Mouse (Mus musculus) liver, embryonic 14.5 days (tissue): Measurements from ENCODE around the gene Lsamp. TPM values are rescaled to one million over a fixed set of nuclear protein-coding genes. Genes with fewer than 3 reads are reported as not detected.

ENCODE experiments used
- ATAC-seq: fragments of 200-750 bp; cut with Nextera tagmentation; 2 replicates; pipeline ENCODE4 v1.8.0; 2017; ENCODE audit warnings: moderate number of reproducible peaks, mild to moderate bottlenecking, moderate library complexity; ENCODE audit not compliant: insufficient read depth
- DNase-seq, 3 experiments: peaks; one replicate each; pipeline ENCODE4 v3.0.0-alpha.2; 2012 to 2013; ENCODE audit warnings: low read depth in 3 of 3, low spot score in 3 of 3
- H3K27ac ChIP-seq: fragments of 300-500 bp; sonication (generic); 2 replicates; pipeline ENCODE4 v1.5.1; 2014; ENCODE audit warnings: moderate library complexity, mild to moderate bottlenecking, control low read depth, inconsistent platforms
- H3K27me3 ChIP-seq: fragments of 300-500 bp; sonication (generic); 2 replicates; pipeline ENCODE4 v1.6.1; 2014; ENCODE audit warnings: mild to moderate bottlenecking, low read length, moderate library complexity; ENCODE audit not compliant: control insufficient read depth, insufficient read depth
- H3K36me3 ChIP-seq: fragments of 300-500 bp; sonication (generic); replicated peaks from 2 replicates; pipeline ENCODE4 v1.6.1; 2014; ENCODE audit warnings: low read depth; ENCODE audit not compliant: control insufficient read depth, insufficient read depth
- H3K4me1 ChIP-seq, 2 experiments: fragments of 200-500 bp in 1 of 2; fragments of 300-500 bp in 1 of 2; sonication (generic) in 1 of 2; replicated peaks; 2 replicates each; pipeline ENCODE4 v1.6.1; 2012 to 2014; ENCODE audit warnings: antibody characterized with exemption in 1 of 2, inconsistent platforms in 1 of 2, low read length in 1 of 2; ENCODE audit not compliant: control insufficient read depth in 2 of 2, insufficient read depth in 2 of 2
- H3K4me2 ChIP-seq: fragments of 300-500 bp; sonication (generic); 2 replicates; pipeline ENCODE4 v1.6.1; 2014; ENCODE audit warnings: low read depth, mild to moderate bottlenecking, control low read depth, moderate library complexity
- H3K4me3 ChIP-seq, 2 experiments: fragments of 200-500 bp in 1 of 2; fragments of 300-500 bp in 1 of 2; sonication (generic) in 1 of 2; 2 replicates each; pipeline ENCODE4 v1.5.1; 2012 to 2014; ENCODE audit warnings: low read depth in 2 of 2, low read length in 2 of 2, mild to moderate bottlenecking in 2 of 2, control low read depth in 1 of 2, inconsistent platforms in 1 of 2, moderate library complexity in 1 of 2; ENCODE audit not compliant: insufficient read depth in 1 of 2
- H3K9ac ChIP-seq: fragments of 300-500 bp; sonication (generic); replicated peaks from 2 replicates; pipeline ENCODE4 v1.6.1; 2014; ENCODE audit warnings: mild to moderate bottlenecking, control low read depth, moderate library complexity
- H3K9me3 ChIP-seq: fragments of 300-500 bp; sonication (generic); 2 replicates; pipeline ENCODE4 v1.6.1; 2016; ENCODE audit warnings: low read length, mixed read lengths; ENCODE audit not compliant: control insufficient read depth
- CTCF ChIP-seq: IDR thresholded peaks from 2 replicates; pipeline ENCODE4 v1.5.1; 2016; ENCODE audit warnings: antibody characterized with exemption, low read depth, control low read depth
- EP300 ChIP-seq: IDR thresholded peaks from 2 replicates; pipeline ENCODE4 v1.6.1; 2016; ENCODE audit warnings: antibody characterized with exemption, low read depth
- WGBS: fragments of 180-500 bp; shearing (Covaris S2); extraction: QIAGEN DNeasy Blood & Tissue Kit; methylation state at CpG from one replicate; pipeline ENCODE4 v1.1.7; 2014; ENCODE audit not compliant: insufficient replicate concordance; 5-methylcytosine and 5-hydroxymethylcytosine counted together
- polyA plus RNA-seq, 2 experiments: library from polyadenylated mRNA; depleted of rRNA in 1 of 2; stranded (reverse) in 1 of 2; unstranded in 1 of 2; fragments of >200 nt; fragmentation: Nextera tagmentation in 1 of 2; extraction: Ambion mirVana in 1 of 2; gene quantifications; 2 replicates each; pipeline versions ENCODE4 v1.2.1 to v1.2.3; 2012 to 2014

Gene Lsamp
- polyA plus RNA-seq, 2 experiments, result 0.03 to 0.06 TPM

DNA sequence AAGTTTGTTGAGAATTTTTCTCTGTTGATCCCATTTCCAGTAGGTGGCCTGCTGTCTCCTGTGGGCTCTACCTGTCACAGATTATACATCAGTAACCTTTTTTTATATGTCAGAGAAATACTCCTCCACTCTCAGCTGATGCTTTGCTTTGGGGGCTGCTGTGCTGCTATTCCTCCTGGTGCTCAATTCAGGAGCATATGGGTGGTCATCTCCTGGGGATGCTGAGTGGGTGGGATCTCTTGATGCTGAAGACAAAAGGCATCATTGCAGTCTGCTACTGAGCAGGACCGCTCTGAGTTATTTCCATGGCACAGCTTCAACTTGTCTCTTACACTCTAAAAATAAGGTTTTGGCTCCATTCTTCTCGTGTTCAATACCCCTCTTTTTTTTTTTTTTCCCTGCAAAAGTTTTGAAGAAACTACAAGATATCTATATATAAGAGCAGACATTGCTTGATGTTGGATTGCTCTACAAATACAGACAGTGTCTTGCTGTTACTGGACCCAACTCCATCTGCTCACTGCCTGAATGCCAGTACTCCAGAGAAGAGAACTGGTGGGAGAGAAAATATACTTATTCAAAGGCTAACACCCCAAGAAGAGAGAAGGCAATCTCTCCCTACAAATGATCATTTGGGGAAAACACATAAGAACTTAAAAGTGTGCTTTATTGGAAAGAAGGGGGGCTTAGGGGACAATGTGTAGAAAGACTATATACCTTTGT is 1690.3 kb downstream of the Lsamp start:
- H3K9me3 ChIP-seq, result no peaks in the 10 kb centered on the region
- DNase-seq (no peak), ATAC-seq (no peak)
- WGBS, result 54% methylated on average over 2 of the region's 2 CpGs
- H3K36me3 ChIP-seq, result no peaks in the 10 kb centered on the region
- H3K27ac ChIP-seq, result no peak overlapping the region
- H3K4me2 ChIP-seq, result no peak overlapping the region
- no peak overlapping the region for H3K9ac ChIP-seq
- no peaks in the 10 kb centered on the region for H3K4me1 ChIP-seq
- TF ChIP-seq CTCF (no peak), EP300 (no peak)
- no peaks in the 10 kb centered on the region for H3K27me3 ChIP-seq
- H3K4me3 ChIP-seq, result no peak overlapping the region

GRCm38 (mm10) chr16:41675774-41676173 is 1691.6 kb downstream of the Lsamp start:
- Histone ChIP-seq H3K9ac (no peak overlapping the region), H3K27ac (no peak overlapping the region), H3K27me3 (no peaks in the 10 kb centered on the region), H3K9me3 (no peaks in the 10 kb centered on the region), H3K4me1 (no peaks in the 10 kb centered on the region), H3K36me3 (no peaks in the 10 kb centered on the region), H3K4me3 (no peak overlapping the region), H3K4me2 (no peak overlapping the region)
- WGBS, result 66% methylated on average over 3 of the region's 3 CpGs
- DNase-seq (no peak), ATAC-seq (no peak)
- TF ChIP-seq CTCF (no peak), EP300 (no peak)

GRCm38 (mm10) chr16:41692435-41692834 is 1708.3 kb downstream of the Lsamp start:
- no peak for TF ChIP-seq EP300
- peak; percentile 47 for TF ChIP-seq CTCF
- ATAC-seq (no peak), DNase-seq (no peak)

DNA sequence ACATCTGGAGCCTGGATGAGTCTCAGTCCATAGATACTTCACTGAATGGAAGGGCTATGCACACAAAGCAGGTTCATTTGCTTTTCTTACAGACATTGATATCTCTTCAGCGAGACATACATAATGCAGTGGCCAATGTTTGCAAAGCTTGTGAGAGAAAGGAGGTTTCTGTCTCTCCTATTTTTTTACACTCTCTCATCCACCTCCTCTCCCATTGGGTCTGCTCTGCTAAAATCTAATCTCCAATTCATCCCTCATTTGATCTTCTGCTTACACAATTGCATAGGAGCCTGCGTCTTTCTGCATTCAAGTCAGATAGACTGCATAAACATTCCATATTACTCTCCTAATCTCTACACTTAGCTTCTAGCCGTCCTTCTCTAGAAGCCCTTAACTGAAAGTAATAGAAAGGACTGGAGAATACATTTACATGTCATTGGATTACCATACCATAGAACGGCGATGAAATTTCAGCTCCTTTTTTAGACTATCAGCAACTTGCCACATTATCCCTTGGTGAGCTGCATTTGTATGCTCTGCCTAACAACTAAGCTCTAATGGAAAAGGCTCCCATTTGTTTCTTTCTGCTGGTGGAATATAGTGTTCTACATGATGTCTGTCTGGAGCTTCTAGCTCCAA is 1717.7 kb downstream of the Lsamp start:
- H3K27me3 ChIP-seq, result no peaks in the 10 kb centered on the region
- no peak overlapping the region for H3K4me2 ChIP-seq
- no peaks in the 10 kb centered on the region for H3K36me3 ChIP-seq
- H3K27ac ChIP-seq, result no peak overlapping the region
- 63% methylated on average over 5 of the region's 5 CpGs for WGBS
- no peak overlapping the region for H3K9ac ChIP-seq
- DNase-seq (no peak), ATAC-seq (no peak)
- no peaks in the 10 kb centered on the region for H3K4me1 ChIP-seq
- no peaks in the 10 kb centered on the region for H3K9me3 ChIP-seq
- no peak for TF ChIP-seq EP300
- no peak for TF ChIP-seq CTCF
- H3K4me3 ChIP-seq, result no peak overlapping the region

More at GRCm38 (mm10) chr16:41692435-41692834, 1708.3 kb downstream of the Lsamp start:
- Histone ChIP-seq H3K27me3 (no peaks in the 10 kb centered on the region), H3K9me3 (no peaks in the 10 kb centered on the region), H3K4me1 (no peaks in the 10 kb centered on the region), H3K36me3 (no peaks in the 10 kb centered on the region), H3K27ac (no peak overlapping the region), H3K9ac (no peak overlapping the region), H3K4me3 (no peak overlapping the region), H3K4me2 (no peak overlapping the region)

DNA sequence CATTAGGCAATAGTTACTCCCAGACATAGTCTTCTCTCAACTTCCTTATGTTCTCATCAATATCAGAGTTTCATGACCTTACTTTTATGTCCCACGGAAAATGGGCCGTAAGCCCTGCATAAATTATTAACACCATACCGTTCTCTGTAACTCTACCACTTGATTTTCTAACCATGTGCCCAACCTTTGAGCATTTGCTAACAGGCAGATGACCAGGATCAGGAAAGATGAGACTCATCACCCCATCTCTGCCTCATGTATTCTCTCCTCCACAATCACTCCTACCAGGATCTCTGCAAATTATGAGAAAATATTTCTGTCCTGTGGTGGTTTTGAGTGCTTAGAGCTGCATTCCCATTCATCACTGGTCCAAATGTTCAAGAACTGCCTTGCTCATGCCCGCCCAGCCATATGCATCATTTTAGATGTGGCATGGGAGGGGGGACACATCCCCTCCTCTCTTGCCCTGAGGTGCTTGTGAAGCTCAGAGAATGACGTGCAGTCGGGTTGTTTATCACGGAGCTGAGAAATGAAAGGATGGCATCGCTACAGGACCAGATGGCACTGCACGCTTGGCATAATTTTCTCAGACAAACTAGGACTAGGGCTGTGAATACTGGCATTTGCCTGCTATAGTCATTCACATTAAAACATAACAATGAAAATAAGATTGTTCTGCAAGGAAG is 1744.9 kb downstream of the Lsamp start:
- H3K4me2 ChIP-seq, result no peak overlapping the region
- H3K9ac ChIP-seq, result no peak overlapping the region
- no peak overlapping the region for H3K4me3 ChIP-seq
- no peaks in the 10 kb centered on the region for H3K27me3 ChIP-seq
- WGBS, result 72% methylated on average over 9 of the region's 9 CpGs
- no peak overlapping the region for H3K27ac ChIP-seq
- DNase-seq (no peak), ATAC-seq (no peak)
- no peaks in the 10 kb centered on the region for H3K9me3 ChIP-seq
- TF ChIP-seq EP300 (no peak), CTCF (no peak)
- H3K4me1 ChIP-seq, result no peaks in the 10 kb centered on the region
- H3K36me3 ChIP-seq, result no peaks in the 10 kb centered on the region
